12 mouse cellular contexts compared by ENCODE assay signal in genomic region chr10:59523826-59524331, GRCm38 (mm10).
DNase-seq lines count a peak whose midpoint lies in the region; ATAC-seq lines count a peak whose summit lies in the region.
"Had no signal": no experiment of that assay in that cellular context is flagged by ENCODE, and none has a peak within 500 bp of the region (broad histone marks: within the 10 kb centered on the region; RNA-seq: fewer than 3 reads in every experiment).

No protein-coding gene starts in this region.

- H3K4me3 ChIP-seq in heart, embryonic 11.5 days (ENCODE audit: low read depth, low read length), result no peak overlapping the region
- H3K4me3 ChIP-seq: forebrain, embryonic 10.5 days; limb, embryonic 12.5 days had no signal

- DNase-seq in heart, adult 8-10 months (ENCODE audit: low spot score), result peak; percentile 24
- no peak for DNase-seq in heart, postnatal 25 days (ENCODE audit: low spot score)
- peak; percentile 35 for DNase-seq in heart, postnatal 4 days
- DNase-seq in lung, postnatal 14 days, result peak; percentile 59
- no peak for DNase-seq in thymus, postnatal 36 days
- DNase-seq in spleen, postnatal 10 days (ENCODE audit: low spot score in 2 of 2), result no peak
- DNase-seq in cerebellum, adult 8-10 months, result no peak
- DNase-seq: cerebellum, adult 11 months; thymus, postnatal 25 days had no signal

- no peaks in the 10 kb centered on the region for H3K36me3 ChIP-seq in heart, embryonic 11.5 days (ENCODE audit: control insufficient read depth, insufficient read depth, low read length)
- H3K36me3 ChIP-seq: forebrain, embryonic 10.5 days; limb, embryonic 12.5 days had no signal

- H3K27ac ChIP-seq in heart, embryonic 11.5 days (ENCODE audit: low read depth, low read length), result peak overlapping the region; percentile 78
- H3K27ac ChIP-seq: forebrain, embryonic 10.5 days; limb, embryonic 12.5 days had no signal

- H3K4me1 ChIP-seq in heart, embryonic 11.5 days (ENCODE audit: control insufficient read depth, insufficient read depth, low read length), result peaks cover 17% of the 10 kb centered on the region

- intact Hi-C loops in heart, postnatal 25 days (cut with DNase I), result no loop called here

- no peaks in the 10 kb centered on the region for H3K27me3 ChIP-seq in heart, embryonic 11.5 days (ENCODE audit: control insufficient read depth, insufficient read depth, low read length)
- H3K27me3 ChIP-seq: limb, embryonic 12.5 days had no signal

- H3K4me2 ChIP-seq in heart, embryonic 11.5 days, result peak overlapping the region; percentile 9
- H3K4me2 ChIP-seq: limb, embryonic 12.5 days had no signal

- no peaks in the 10 kb centered on the region for H3K9me3 ChIP-seq in heart, embryonic 11.5 days (replicated peaks; ENCODE audit: control insufficient read depth, low read length)
- H3K9me3 ChIP-seq: forebrain, embryonic 10.5 days; limb, embryonic 12.5 days had no signal

- no peak overlapping the region for H3K9ac ChIP-seq in heart, embryonic 11.5 days (ENCODE audit: low read depth, low read length)
- H3K9ac ChIP-seq: limb, embryonic 12.5 days had no signal

- peak; percentile 52; the same call in 1 of the 2 replicates for ATAC-seq in heart, embryonic 11.5 days (replicated peaks; ENCODE audit: insufficient number of reproducible peaks, low FRiP score, low TSS enrichment)

- whole genome bisulfite sequencing in heart, embryonic 11.5 days (ENCODE audit: insufficient replicate concordance), result 22% methylated on average over 8 of the region's 8 CpGs

Comparison
In these comparisons a context has a peak if more than half of its experiments do, and no peak if none do; other contexts are left out.
1. DNase-seq: peak in heart, adult 8-10 months (single experiment), heart, postnatal 4 days (single experiment) and lung, postnatal 14 days (single experiment); none in heart, postnatal 25 days (single experiment), thymus, postnatal 36 days (0 of 2), spleen, postnatal 10 days (0 of 2) and cerebellum, adult 8-10 months (single experiment).